Mouse (Mus musculus) ES-Bruce4 (cell line): ENCODE results near the gene Ntm.

Experiments used
- CTCF ChIP-seq: IDR thresholded peaks from one replicate; pipeline ENCODE4 v1.8.1; 2011; ENCODE audit warnings: low read depth, low read length
- EP300 ChIP-seq: IDR thresholded peaks from 2 replicates; pipeline ENCODE4 v1.6.1; 2011; ENCODE audit warnings: low read depth, low read length; ENCODE audit not compliant: insufficient read depth
- POLR2A ChIP-seq: IDR thresholded peaks from one replicate; pipeline ENCODE4 v1.8.1; 2011; ENCODE audit warnings: low read length; ENCODE audit not compliant: insufficient read depth

GRCm38 (mm10) chr9:29431590-29431989 is 531.4 kb downstream of the Ntm start:
- no peak for TF ChIP-seq POLR2A
- TF ChIP-seq CTCF, result no peak
- TF ChIP-seq EP300, result no peak
